Mouse (Mus musculus): ENCODE results near the gene Haus6. TPM values are rescaled to one million over a fixed set of nuclear protein-coding genes. Genes with fewer than 3 reads are reported as not detected.

Gene Haus6
- 3.6 and 12.6 TPM in 2 replicates for polyA plus RNA-seq (2012; rRNA removed; ENCODE audit: low replicate concordance)

GRCm38 (mm10) chr4:86611524-86612288 lies at the start of gene Haus6:
Haus6 (minus strand) TSS chr4:86612055.

GRCm38 (mm10) chr4:86575283-86575983 lies 36.4 kb downstream of the Haus6 start, which contains the start of gene Rraga:
Rraga (plus strand) TSS chr4:86575668.

DNA sequence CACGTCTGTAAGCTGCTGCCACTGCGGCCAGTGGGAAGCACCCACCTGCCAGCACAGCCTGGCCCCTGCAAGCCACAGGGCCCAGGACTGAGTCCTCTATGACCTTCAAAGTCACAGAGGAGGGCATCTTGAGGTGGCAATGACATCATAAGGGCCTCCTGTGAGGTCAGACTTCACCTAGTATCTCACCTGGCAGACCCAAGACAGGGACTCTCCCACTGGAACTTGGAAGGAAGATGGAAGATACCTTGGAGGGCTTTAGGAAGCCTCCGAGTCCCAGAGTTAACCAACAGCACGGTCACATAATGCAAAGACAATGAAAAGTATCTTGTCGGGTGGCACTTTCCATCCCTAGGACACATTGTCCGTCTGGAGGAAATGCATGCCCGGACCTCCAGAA lies 53.6 kb downstream of the Haus6 start, which contains the start of gene Saxo1:
TSS of gene Saxo1 (minus strand) at position 101 of the 400 bp plus-strand sequence.

Other genes starting within 250 kb of the Haus6 start
- gene Saxo1, start 53.7 kb downstream of the Haus6 start, polyA plus RNA-seq (2012; rRNA removed; ENCODE audit: low replicate concordance): not detected in 2 replicates
- 38.6 and 45.4 TPM in 2 replicates for gene Rraga, start 36.4 kb downstream of the Haus6 start, polyA plus RNA-seq (2012; rRNA removed; ENCODE audit: low replicate concordance)
- gene Plin2, start 58.0 kb upstream of the Haus6 start, polyA plus RNA-seq (2012; rRNA removed; ENCODE audit: low replicate concordance): 376 and 460 TPM in 2 replicates
- 3.9 and 7.7 TPM in 2 replicates for gene Dennd4c, start 136.5 kb upstream of the Haus6 start, polyA plus RNA-seq (2012; rRNA removed; ENCODE audit: low replicate concordance)
- gene Rps6, start 245.4 kb upstream of the Haus6 start, polyA plus RNA-seq (2012; rRNA removed; ENCODE audit: low replicate concordance): 430 and 505 TPM in 2 replicates